Mouse (Mus musculus) hindbrain, postnatal 0 days (tissue): ENCODE data around the gene Zfp362. TPM values are rescaled to one million over a fixed set of nuclear protein-coding genes. Genes with fewer than 3 reads are reported as not detected.

Experiments
- ATAC-seq: fragments of 200-750 bp; cut with Nextera tagmentation; 2 replicates; pipeline ENCODE4 v1.8.0; 2017; ENCODE audit warnings: mild to moderate bottlenecking, moderate TSS enrichment, moderate library complexity
- DNase-seq: peaks from one replicate; pipeline ENCODE4 v3.0.0-alpha.2; 2015; ENCODE audit warnings: low spot score
- H3K27ac ChIP-seq: fragments of 300-500 bp; sonication (generic); 2 replicates; pipeline ENCODE4 v1.5.1; 2014; ENCODE audit warnings: mild to moderate bottlenecking
- H3K27me3 ChIP-seq: fragments of 300-500 bp; sonication (generic); 2 replicates; pipeline ENCODE4 v1.6.1; 2014; ENCODE audit warnings: low read length, mixed read lengths; ENCODE audit not compliant: insufficient read depth
- H3K36me3 ChIP-seq: fragments of 300-500 bp; sonication (generic); 2 replicates; pipeline ENCODE4 v1.6.1; 2014; ENCODE audit warnings: low read length, mixed read lengths; ENCODE audit not compliant: insufficient read depth
- H3K4me1 ChIP-seq: fragments of 300-500 bp; sonication (generic); 2 replicates; pipeline ENCODE4 v1.6.1; 2014; ENCODE audit warnings: antibody characterized with exemption, low read length, mixed read lengths; ENCODE audit not compliant: insufficient read depth
- H3K4me2 ChIP-seq: fragments of 300-500 bp; sonication (generic); 2 replicates; pipeline ENCODE4 v1.6.1; 2014; ENCODE audit warnings: low read depth, mild to moderate bottlenecking, low read length, moderate library complexity, mixed read lengths
- H3K4me3 ChIP-seq: fragments of 300-500 bp; sonication (generic); 2 replicates; pipeline ENCODE4 v1.5.1; 2014; ENCODE audit warnings: low read length
- H3K9ac ChIP-seq: fragments of 300-500 bp; sonication (generic); replicated peaks from 2 replicates; pipeline ENCODE4 v1.6.1; 2014; ENCODE audit warnings: mild to moderate bottlenecking, low read length, moderate library complexity, mixed read lengths
- H3K9me3 ChIP-seq: fragments of 300-500 bp; sonication (generic); 2 replicates; pipeline ENCODE4 v1.6.1; 2016; ENCODE audit warnings: low read length, mixed read lengths
- CTCF ChIP-seq: IDR thresholded peaks from 2 replicates; pipeline ENCODE4 v1.5.1; 2016; ENCODE audit warnings: antibody characterized with exemption, control low read depth, low read depth
- WGBS: fragments of 180-500 bp; shearing (Covaris S2); extraction: QIAGEN DNeasy Blood & Tissue Kit; methylation state at CpG from one replicate; pipeline ENCODE4 v1.1.7; 2014; 5-methylcytosine and 5-hydroxymethylcytosine counted together
- polyA plus RNA-seq: library from polyadenylated mRNA; unstranded; fragments of >200 nt; fragmentation: Nextera tagmentation; extraction: Ambion mirVana; gene quantifications from 2 replicates; pipeline ENCODE4 v1.2.1, GENCODE M21; 2015
- total RNA-seq: library from RNA; depleted of rRNA; stranded (reverse); fragments of >200 nt; gene quantifications from 2 replicates; pipeline ENCODE4 v1.2.3, GENCODE M21; 2014

Gene Zfp362
- total and polyA plus RNA-seq, 2 experiments from 2014 or later = 24.9 to 25.6 TPM

- no peak for TF ChIP-seq CTCF
- peak; percentile 87 for DNase-seq
- ATAC-seq = peak; percentile 89
- Histone ChIP-seq H3K9ac (peak overlapping the region; percentile 17; the same call in 1 of the 2 replicates), H3K4me3 (no peak overlapping the region), H3K4me2 (peak overlapping the region; percentile 31; the same call in 1 of the 2 replicates), H3K9me3 (no peaks in the 10 kb centered on the region), H3K36me3 (no peaks in the 10 kb centered on the region), H3K4me1 (peaks cover 75% of the 10 kb centered on the region), H3K27me3 (no peaks in the 10 kb centered on the region), H3K27ac (peak overlapping the region; percentile 81)
- 11% methylated on average over 5 of the region's 5 CpGs for WGBS
Measured at GRCm38 (mm10) chr4:128734217-128734616, 71.6 kb downstream of the Zfp362 start.

- peak overlapping the region; percentile 31 for H3K4me2 ChIP-seq
- peaks cover 76% of the 10 kb centered on the region for H3K4me1 ChIP-seq
- no peak for DNase-seq
- no peaks in the 10 kb centered on the region for H3K36me3 ChIP-seq
- WGBS = 18% methylated on average over 6 of the region's 6 CpGs
- H3K9me3 ChIP-seq = no peaks in the 10 kb centered on the region
- peak overlapping the region; percentile 81 for H3K27ac ChIP-seq
- ATAC-seq = no peak
- TF ChIP-seq CTCF = no peak
- H3K27me3 ChIP-seq = no peaks in the 10 kb centered on the region
- no peak overlapping the region for H3K4me3 ChIP-seq
- 0 out of 2 replicates have a peak overlapping the region, but pooled peaks have one; percentile 17 for H3K9ac ChIP-seq
Measured at GRCm38 (mm10) chr4:128733496-128733895, 72.3 kb downstream of the Zfp362 start.

- Histone ChIP-seq H3K9me3 (no peaks in the 10 kb centered on the region), H3K4me3 (no peak overlapping the region), H3K9ac (no peak overlapping the region), H3K36me3 (no peaks in the 10 kb centered on the region), H3K4me2 (no peak overlapping the region), H3K4me1 (peaks cover 69% of the 10 kb centered on the region), H3K27me3 (no peaks in the 10 kb centered on the region), H3K27ac (no peak overlapping the region)
- ATAC-seq (no peak), DNase-seq (no peak)
- no peak for TF ChIP-seq CTCF
- WGBS = 19% methylated on average over 5 of the region's 5 CpGs
Measured at GRCm38 (mm10) chr4:128732794-128733193, 73.1 kb downstream of the Zfp362 start.

GRCm38 (mm10) chr4:128730271-128730670 lies 75.6 kb downstream of the Zfp362 start:
- Histone ChIP-seq H3K4me1 (peaks cover 53% of the 10 kb centered on the region), H3K27me3 (no peaks in the 10 kb centered on the region), H3K9me3 (no peaks in the 10 kb centered on the region), H3K4me3 (peak overlapping the region; percentile 99), H3K9ac (peak overlapping the region; percentile 100; the same call in 1 of the 2 replicates), H3K4me2 (peak overlapping the region; percentile 74), H3K27ac (no peak overlapping the region), H3K36me3 (no peaks in the 10 kb centered on the region)
- WGBS = 27% methylated on average over 6 of the region's 6 CpGs
- ATAC-seq = no peak
- no peak for TF ChIP-seq CTCF
- DNase-seq = no peak

GRCm38 (mm10) chr4:128729709-128730037 lies 76.2 kb downstream of the Zfp362 start:
- Histone ChIP-seq H3K27ac (peak overlapping the region; percentile 98; the same call in 1 of the 2 replicates), H3K4me1 (peaks cover 47% of the 10 kb centered on the region), H3K9ac (peak overlapping the region; percentile 100), H3K36me3 (no peaks in the 10 kb centered on the region), H3K4me2 (peak overlapping the region; percentile 74), H3K9me3 (no peaks in the 10 kb centered on the region), H3K27me3 (no peaks in the 10 kb centered on the region), H3K4me3 (peak overlapping the region; percentile 99)
- ATAC-seq (no peak), DNase-seq (no peak)
- TF ChIP-seq CTCF = no peak
- 8% methylated on average over 5 of the region's 5 CpGs for WGBS

GRCm38 (mm10) chr4:128729033-128729708 lies 76.7 kb downstream of the Zfp362 start:
- peak; percentile 53; the same call in 1 of the 2 replicates for ATAC-seq
- H3K9me3 ChIP-seq = no peaks in the 10 kb centered on the region
- peak overlapping the region; percentile 98 for H3K27ac ChIP-seq
- DNase-seq = peak; percentile 74
- H3K9ac ChIP-seq = peak overlapping the region; percentile 100
- peak overlapping the region; percentile 99 for H3K4me3 ChIP-seq
- H3K4me1 ChIP-seq = peaks cover 42% of the 10 kb centered on the region
- no peaks in the 10 kb centered on the region for H3K36me3 ChIP-seq
- WGBS = 3% methylated on average over 15 of the region's 15 CpGs
- H3K27me3 ChIP-seq = no peaks in the 10 kb centered on the region
- H3K4me2 ChIP-seq = peak overlapping the region; percentile 74
- no peak for TF ChIP-seq CTCF

- ATAC-seq (no peak), DNase-seq (peak; percentile 20)
- Histone ChIP-seq H3K4me2 (peak overlapping the region; percentile 74), H3K9me3 (no peaks in the 10 kb centered on the region), H3K4me3 (peak overlapping the region; percentile 99), H3K36me3 (no peaks in the 10 kb centered on the region), H3K4me1 (peaks cover 42% of the 10 kb centered on the region), H3K9ac (peak overlapping the region; percentile 100), H3K27me3 (no peaks in the 10 kb centered on the region), H3K27ac (peak overlapping the region; percentile 98)
- TF ChIP-seq CTCF = no peak
- WGBS = 0% methylated on average over 5 of the region's 5 CpGs
Measured at GRCm38 (mm10) chr4:128728431-128728851, 77.4 kb downstream of the Zfp362 start.
